Mouse (Mus musculus) limb, embryonic 13.5 days (tissue): ENCODE measurements around the gene Rbm8a2. TPM values are rescaled to one million over a fixed set of nuclear protein-coding genes. Genes with fewer than 3 reads are reported as not detected.

Experiments used
- polyA plus RNA-seq: library from polyadenylated mRNA; unstranded; fragments of >200 nt; fragmentation: Nextera tagmentation; extraction: Ambion mirVana; gene quantifications from 2 replicates; pipeline ENCODE4 v1.2.1, GENCODE M21; 2015

Gene Rbm8a2
- polyA plus RNA-seq, 1 experiment from 2014 or later = 1.1 TPM

Other genes starting within 250 kb of the Rbm8a2 start
- 72.2 and 74.6 TPM in 2 replicates for gene Exo1, start 98.5 kb downstream of the Rbm8a2 start, polyA plus RNA-seq
- 0.10 and 0.14 TPM in 2 replicates for gene Gm38100, start 58.8 kb downstream of the Rbm8a2 start, polyA plus RNA-seq